ENCODE assay signal across 25 mouse cellular contexts in the genomic region with DNA sequence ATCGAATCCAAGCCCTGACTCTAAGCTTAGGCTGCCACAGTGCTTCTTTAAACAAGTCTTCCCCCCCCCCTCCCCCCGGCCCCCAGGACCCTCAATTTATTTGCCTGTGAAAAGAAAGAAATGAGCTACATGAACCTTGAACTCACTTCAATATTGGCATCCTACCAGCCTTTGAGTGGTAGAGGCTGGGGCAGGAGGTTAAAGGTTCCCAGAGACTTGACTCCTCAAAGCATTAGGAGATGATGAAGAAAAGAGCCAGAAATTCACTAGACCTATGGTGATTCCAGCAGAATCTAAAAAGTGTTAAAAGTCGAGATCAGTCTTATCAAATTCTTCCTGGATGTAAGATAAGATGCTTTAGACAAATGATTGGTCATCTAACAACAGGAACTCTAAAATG.
"Had no signal": no experiment of that assay in that cellular context is flagged by ENCODE, and none has a peak within 500 bp of the region (broad histone marks: within the 10 kb centered on the region; RNA-seq: fewer than 3 reads in every experiment).

No protein-coding gene starts in this region.

- DNase-seq: gastrocnemius, adult 2 months; gastrocnemius, postnatal 10 days; gastrocnemius, postnatal 25 days; heart, postnatal 10 days; heart, postnatal 4 days; kidney, adult 8-10 months; kidney, postnatal 10 days; kidney, postnatal 25 days; kidney, postnatal 4 days; liver, embryonic 13.5 days had no signal

- H3K27ac ChIP-seq: gastrocnemius, adult 2 months; heart, embryonic 10.5 days; hindbrain, embryonic 10.5 days; hindbrain, embryonic 12.5 days; hindbrain, embryonic 14.5 days; intestine, embryonic 15.5 days; layer of hippocampus, adult 2 months; left cerebral cortex, adult 2 months; limb, embryonic 10.5 days; limb, embryonic 12.5 days; liver, embryonic 13.5 days; liver, embryonic 15.5 days had no signal

- ATAC-seq: hindbrain, embryonic 16.5 days; inflammation-experienced regulatory T-cells, adult 6 months; intestine, embryonic 15.5 days; intestine, postnatal 0 days had no signal

- H3K9ac ChIP-seq: heart, embryonic 12.5 days; hindbrain, embryonic 12.5 days; hindbrain, embryonic 14.5 days; intestine, embryonic 15.5 days; limb, embryonic 12.5 days; liver, embryonic 13.5 days; liver, embryonic 15.5 days had no signal

- H3K4me2 ChIP-seq: heart, embryonic 12.5 days; hindbrain, embryonic 12.5 days; hindbrain, embryonic 14.5 days; intestine, embryonic 15.5 days; limb, embryonic 12.5 days; liver, embryonic 11.5 days; liver, embryonic 13.5 days; liver, embryonic 15.5 days had no signal

- H3K36me3 ChIP-seq: heart, embryonic 10.5 days; heart, embryonic 12.5 days; hindbrain, embryonic 10.5 days; hindbrain, embryonic 12.5 days; intestine, embryonic 15.5 days; limb, embryonic 10.5 days; limb, embryonic 12.5 days; liver, embryonic 13.5 days; liver, embryonic 15.5 days had no signal

- H3K27me3 ChIP-seq: heart, embryonic 12.5 days; hindbrain, embryonic 12.5 days; intestine, embryonic 15.5 days; limb, embryonic 12.5 days; liver, embryonic 13.5 days; liver, embryonic 15.5 days had no signal

- H3K9me3 ChIP-seq: heart, embryonic 10.5 days; hindbrain, embryonic 10.5 days; hindbrain, embryonic 12.5 days; intestine, embryonic 15.5 days; limb, embryonic 10.5 days; limb, embryonic 12.5 days; liver, embryonic 13.5 days; liver, embryonic 15.5 days had no signal

- H3K4me3 ChIP-seq: gastrocnemius, adult 2 months; heart, embryonic 10.5 days; heart, embryonic 12.5 days; hindbrain, embryonic 10.5 days; hindbrain, embryonic 12.5 days; intestine, embryonic 15.5 days; layer of hippocampus, adult 2 months; left cerebral cortex, adult 2 months; limb, embryonic 10.5 days; limb, embryonic 12.5 days; liver, embryonic 13.5 days; liver, embryonic 15.5 days had no signal

- H3K4me1 ChIP-seq: heart, embryonic 10.5 days; heart, embryonic 12.5 days; hindbrain, embryonic 10.5 days; hindbrain, embryonic 12.5 days; intestine, embryonic 15.5 days; limb, embryonic 12.5 days; liver, embryonic 13.5 days; liver, embryonic 15.5 days had no signal
